Mouse (Mus musculus) frontal cortex, postnatal 14 days (tissue): ENCODE results near the gene Gm10337.

Experiments used
- DNase-seq, 2 experiments: peaks; one replicate each; pipeline ENCODE4 v3.0.0; 2022; ENCODE audit warnings: low spot score in 2 of 2

Gm10337 gene

GRCm38 (mm10) chr15:102499851-102500250, 3.7 kb upstream of the Gm10337 start:
- DNase-seq = no peak

- no peak for DNase-seq
These were observed 3.0 kb upstream of the Gm10337 start for GRCm38 (mm10) chr15:102500479-102500878.

- DNase-seq = no peak
These were observed 2.3 kb upstream of the Gm10337 start for GRCm38 (mm10) chr15:102501084-102501814.

GRCm38 (mm10) chr15:102502254-102502840, 1.2 kb upstream of the Gm10337 start:
- no peak for DNase-seq

GRCm38 (mm10) chr15:102503924-102504782, 631 bp downstream of the Gm10337 start:
- no peak for DNase-seq

- no peak for DNase-seq
These were observed 1.7 kb downstream of the Gm10337 start for GRCm38 (mm10) chr15:102505073-102505769.

GRCm38 (mm10) chr15:102505770-102506463, 2.4 kb downstream of the Gm10337 start:
- DNase-seq = no peak

GRCm38 (mm10) chr15:102506464-102506830, 2.9 kb downstream of the Gm10337 start:
- no peak for DNase-seq

- no peak for DNase-seq
These were observed 3.3 kb downstream of the Gm10337 start for GRCm38 (mm10) chr15:102506864-102507263.

- DNase-seq = no peak
These were observed 4.0 kb downstream of the Gm10337 start for GRCm38 (mm10) chr15:102507561-102507960.

- DNase-seq = no peak
These were observed 4.8 kb downstream of the Gm10337 start for GRCm38 (mm10) chr15:102508336-102508735.

GRCm38 (mm10) chr15:102510110-102510509, 6.6 kb downstream of the Gm10337 start:
- DNase-seq = peak in 1 of 2 experiments; percentile 48

GRCm38 (mm10) chr15:102510590-102511284, 7.2 kb downstream of the Gm10337 start:
- DNase-seq = peak; percentile 82 to 86

GRCm38 (mm10) chr15:102511285-102511833, 7.8 kb downstream of the Gm10337 start:
- DNase-seq = no peak

- DNase-seq = no peak
These were observed 8.5 kb downstream of the Gm10337 start for GRCm38 (mm10) chr15:102512010-102512409.

GRCm38 (mm10) chr15:102512471-102512870, 8.9 kb downstream of the Gm10337 start:
- no peak for DNase-seq

- DNase-seq = no peak
These were observed 9.5 kb downstream of the Gm10337 start for GRCm38 (mm10) chr15:102513004-102513403.

- no peak for DNase-seq
These were observed 11.7 kb downstream of the Gm10337 start for GRCm38 (mm10) chr15:102515261-102515660.

- DNase-seq = no peak
These were observed 12.3 kb downstream of the Gm10337 start for GRCm38 (mm10) chr15:102515791-102516190.

GRCm38 (mm10) chr15:102516293-102516692, 12.8 kb downstream of the Gm10337 start:
- DNase-seq = no peak
